Mouse (Mus musculus) liver, adult 2 months (tissue): ENCODE results near the gene Ptdss2.

ENCODE experiments used
- CTCF ChIP-seq: fragments of 200-500 bp; IDR thresholded peaks from 2 replicates; pipeline ENCODE4 v1.5.1; 2011; ENCODE audit warnings: low read depth, low read length, control low read depth
- POLR2A ChIP-seq: fragments of 200-500 bp; IDR thresholded peaks from 2 replicates; pipeline ENCODE4 v1.6.1; 2011; ENCODE audit warnings: low read length, control low read depth; ENCODE audit not compliant: insufficient read depth; ENCODE audit errors: extremely low read depth

- no peak for TF ChIP-seq POLR2A
- TF ChIP-seq CTCF, result no peak
These were observed 42.2 kb downstream of the Ptdss2 start for GRCm38 (mm10) chr7:141164397-141164796.
